Mouse (Mus musculus) limb, embryonic 15.5 days (tissue): Measurements from ENCODE around the gene Oscar. TPM values are rescaled to one million over a fixed set of nuclear protein-coding genes. Genes with fewer than 3 reads are reported as not detected.
A peak's percentile ranks its signal among the peaks of the same experiment; 100 is the strongest.

Experiments used
- ATAC-seq: fragments of 200-750 bp; cut with Nextera tagmentation; 2 replicates; pipeline ENCODE4 v1.8.0; 2017; ENCODE audit warnings: low read depth, moderate TSS enrichment; ENCODE audit not compliant: insufficient number of reproducible peaks, low FRiP score, low TSS enrichment
- H3K27ac ChIP-seq: fragments of 300-500 bp; sonication (generic); 2 replicates; pipeline ENCODE4 v1.5.1; 2015; ENCODE audit warnings: moderate library complexity, mild to moderate bottlenecking, inconsistent platforms
- H3K27me3 ChIP-seq: fragments of 300-500 bp; sonication (generic); 2 replicates; pipeline ENCODE4 v1.6.1; 2015; ENCODE audit warnings: inconsistent platforms
- H3K36me3 ChIP-seq: fragments of 300-500 bp; sonication (generic); 2 replicates; pipeline ENCODE4 v1.6.1; 2015; ENCODE audit warnings: inconsistent platforms
- H3K4me1 ChIP-seq: fragments of 300-500 bp; sonication (generic); 2 replicates; pipeline ENCODE4 v1.6.1; 2015; ENCODE audit warnings: inconsistent platforms
- H3K4me2 ChIP-seq: fragments of 300-500 bp; sonication (generic); 2 replicates; pipeline ENCODE4 v1.6.1; 2015; ENCODE audit warnings: mild to moderate bottlenecking, inconsistent platforms
- H3K4me3 ChIP-seq: fragments of 300-500 bp; sonication (generic); 2 replicates; pipeline ENCODE4 v1.5.1; 2015; ENCODE audit warnings: mild to moderate bottlenecking, inconsistent platforms
- H3K9ac ChIP-seq: fragments of 300-500 bp; sonication (generic); 2 replicates; pipeline ENCODE4 v1.6.1; 2015; ENCODE audit warnings: inconsistent platforms
- H3K9me3 ChIP-seq: fragments of 300-500 bp; sonication (generic); 2 replicates; pipeline ENCODE4 v1.6.1; 2016; ENCODE audit warnings: inconsistent platforms
- WGBS: fragments of 180-500 bp; shearing (Covaris S2); methylation state at CpG from one replicate; pipeline ENCODE4 v1.1.7; 2015; 5-methylcytosine and 5-hydroxymethylcytosine counted together
- polyA plus RNA-seq: library from polyadenylated mRNA; unstranded; fragments of >200 nt; fragmentation: Nextera tagmentation; extraction: Ambion mirVana; gene quantifications from 2 replicates; pipeline ENCODE4 v1.2.1, GENCODE M21; 2015

Gene Oscar
- 0.29 and 0.87 TPM in 2 replicates for polyA plus RNA-seq

- 73% methylated on average over 4 of the region's 4 CpGs for WGBS
- H3K27ac ChIP-seq = no peak within 1 kb of the TSS
- no peaks in the 10 kb centered on the region for H3K9me3 ChIP-seq
- peaks cover 13% of the 10 kb centered on the region; the same call in 1 of the 2 replicates for H3K4me1 ChIP-seq
- H3K4me2 ChIP-seq = no peak within 1 kb of the TSS
- H3K4me3 ChIP-seq = peak within 1 kb of the TSS; percentile 72
- H3K9ac ChIP-seq = no peak within 1 kb of the TSS
- no peaks in the 10 kb centered on the region for H3K27me3 ChIP-seq
- ATAC-seq = no peak
- peaks cover 18% of the 10 kb centered on the region for H3K36me3 ChIP-seq
These were observed at the start of gene Oscar for GRCm38 (mm10) chr7:3616057-3616388. Gene Oscar (minus strand): TSS chr7:3616157.

DNA sequence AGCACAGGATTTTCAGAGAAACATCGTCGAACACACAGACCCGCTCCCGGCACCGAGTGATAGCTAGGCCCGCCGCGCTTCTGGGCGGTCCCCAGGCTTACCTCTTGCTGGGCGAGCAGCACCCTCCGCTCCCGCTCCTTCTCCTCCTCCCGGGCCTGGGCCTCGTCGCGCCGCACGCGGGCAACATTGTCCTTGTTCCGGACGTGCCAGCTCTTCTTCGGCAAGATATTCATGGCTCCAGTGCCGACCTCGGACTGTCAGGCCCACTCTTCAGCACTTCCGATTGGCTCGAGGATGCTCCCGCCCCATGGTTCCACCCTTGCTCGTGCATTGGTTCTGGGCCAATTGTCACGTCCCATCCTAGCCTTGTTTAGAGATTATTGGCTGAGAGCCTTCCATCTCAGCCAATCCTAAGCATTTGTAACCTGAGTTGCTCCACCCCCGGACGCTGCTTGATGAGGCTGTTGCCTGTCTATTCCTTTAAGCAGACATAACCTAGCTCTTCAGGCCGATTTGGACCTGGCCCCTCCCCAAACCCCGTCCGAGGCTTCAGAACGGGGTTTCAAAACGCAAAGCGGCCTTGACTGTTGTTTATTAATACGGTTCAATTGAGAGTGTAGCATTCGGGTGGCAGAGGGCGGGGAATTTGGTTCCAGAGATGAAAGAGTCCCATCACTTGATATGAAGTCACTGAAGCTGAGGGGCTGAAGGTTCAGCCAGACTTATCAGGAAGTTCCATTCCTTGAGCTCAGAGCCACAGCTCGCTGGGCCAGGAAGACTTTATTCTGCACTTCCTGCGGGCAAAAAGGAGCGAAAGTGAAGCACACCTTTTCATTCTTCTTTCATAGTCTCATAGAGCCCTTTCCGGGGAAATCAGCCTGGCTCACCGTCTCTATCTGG lies 49.5 kb upstream of the Oscar start, which contains the start of gene Leng1:
Gene Leng1 (minus strand): TSS at position 626 of the 900 bp plus-strand sequence.
- Histone ChIP-seq H3K9ac (peak within 1 kb of the TSS; percentile 87), H3K4me3 (peak within 1 kb of the TSS; percentile 73), H3K4me1 (peaks cover 28% of the 10 kb centered on the region), H3K4me2 (peak within 1 kb of the TSS; percentile 76), H3K27me3 (no peaks in the 10 kb centered on the region), H3K36me3 (peaks cover 26% of the 10 kb centered on the region), H3K9me3 (no peaks in the 10 kb centered on the region), H3K27ac (peak within 1 kb of the TSS; percentile 94)
- peak; percentile 97 for ATAC-seq
- WGBS = 3% methylated on average over 45 of the region's 45 CpGs

DNA sequence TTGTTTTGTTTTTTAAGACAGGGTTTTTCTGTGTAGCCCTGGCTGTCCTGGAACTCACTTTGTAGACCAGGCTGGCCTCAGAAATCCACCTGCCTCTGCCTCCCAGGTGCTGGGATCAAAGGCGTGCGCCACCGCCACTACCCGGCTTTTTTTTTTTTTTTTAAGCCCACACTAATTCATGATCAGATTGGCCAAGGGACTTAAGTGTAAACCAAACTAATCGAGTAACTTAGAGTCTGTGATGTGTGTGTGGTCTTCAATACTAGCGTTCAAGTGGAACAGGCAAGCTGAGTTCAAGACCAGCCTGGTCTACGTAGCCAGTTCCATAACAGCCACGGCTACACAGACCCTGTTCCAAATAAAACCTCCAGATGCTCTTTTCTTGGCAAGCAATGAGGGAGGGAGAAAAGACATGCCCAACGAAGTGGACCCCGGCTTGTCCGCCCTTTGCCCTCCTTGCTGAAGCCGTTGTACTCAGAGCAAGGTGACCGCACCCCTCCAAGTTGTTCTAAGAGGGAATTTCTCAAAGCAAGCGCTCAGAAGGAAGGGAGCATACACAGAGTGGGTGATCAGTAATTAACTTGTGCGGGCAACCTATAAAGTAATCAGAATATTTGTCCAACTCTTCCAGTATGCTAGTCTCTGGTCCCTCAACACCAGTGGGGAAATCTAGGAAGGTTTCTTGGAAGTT lies 48.7 kb upstream of the Oscar start:
- WGBS = 30% methylated on average over 15 of the region's 15 CpGs
- H3K9me3 ChIP-seq = no peaks in the 10 kb centered on the region

GRCm38 (mm10) chr7:3658578-3658977 lies 42.6 kb upstream of the Oscar start:
- no peak overlapping the region for H3K9ac ChIP-seq
- H3K27me3 ChIP-seq = no peaks in the 10 kb centered on the region
- no peaks in the 10 kb centered on the region for H3K9me3 ChIP-seq
- H3K4me2 ChIP-seq = no peak overlapping the region
- no peak overlapping the region for H3K4me3 ChIP-seq
- peaks cover 95% of the 10 kb centered on the region for H3K36me3 ChIP-seq
- H3K27ac ChIP-seq = no peak overlapping the region
- peaks cover 7% of the 10 kb centered on the region for H3K4me1 ChIP-seq
- ATAC-seq = no peak
- 95% methylated on average over 14 of the region's 14 CpGs for WGBS

More for the DNA sequence above, 48.7 kb upstream of the Oscar start:
- Histone ChIP-seq H3K4me3 (peak overlapping the region; percentile 73), H3K9ac (peak overlapping the region; percentile 87), H3K36me3 (peaks cover 34% of the 10 kb centered on the region), H3K4me1 (peaks cover 28% of the 10 kb centered on the region), H3K27ac (peak overlapping the region; percentile 94), H3K27me3 (no peaks in the 10 kb centered on the region), H3K4me2 (peak overlapping the region; percentile 76)
- no peak for ATAC-seq

DNA sequence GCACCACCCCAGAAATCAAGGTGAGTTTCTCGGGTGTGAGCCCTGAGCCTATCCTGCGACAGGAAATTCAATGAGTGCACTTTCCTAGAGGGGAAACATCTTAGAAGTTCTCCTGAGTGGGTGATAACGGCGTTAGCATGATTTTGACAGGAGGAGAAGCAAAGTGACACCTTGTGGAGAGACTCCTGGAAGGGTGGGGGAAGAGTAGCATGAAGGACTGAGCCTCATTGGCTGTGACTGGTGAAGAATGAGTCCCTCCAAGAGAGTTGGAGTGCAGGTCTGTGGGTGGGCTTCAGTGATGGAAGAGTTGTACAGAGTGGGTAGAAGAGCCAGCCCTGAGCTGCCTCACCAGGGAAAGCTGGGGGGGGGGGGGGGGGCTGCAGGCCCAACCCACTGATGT lies 41.0 kb upstream of the Oscar start:
- Histone ChIP-seq H3K27me3 (no peaks in the 10 kb centered on the region), H3K4me2 (no peak overlapping the region), H3K27ac (no peak overlapping the region), H3K9me3 (no peaks in the 10 kb centered on the region), H3K36me3 (peaks cover 99% of the 10 kb centered on the region), H3K4me3 (no peak overlapping the region), H3K4me1 (no peaks in the 10 kb centered on the region), H3K9ac (no peak overlapping the region)
- ATAC-seq = no peak
- 89% methylated on average over 4 of the region's 4 CpGs for WGBS

DNA sequence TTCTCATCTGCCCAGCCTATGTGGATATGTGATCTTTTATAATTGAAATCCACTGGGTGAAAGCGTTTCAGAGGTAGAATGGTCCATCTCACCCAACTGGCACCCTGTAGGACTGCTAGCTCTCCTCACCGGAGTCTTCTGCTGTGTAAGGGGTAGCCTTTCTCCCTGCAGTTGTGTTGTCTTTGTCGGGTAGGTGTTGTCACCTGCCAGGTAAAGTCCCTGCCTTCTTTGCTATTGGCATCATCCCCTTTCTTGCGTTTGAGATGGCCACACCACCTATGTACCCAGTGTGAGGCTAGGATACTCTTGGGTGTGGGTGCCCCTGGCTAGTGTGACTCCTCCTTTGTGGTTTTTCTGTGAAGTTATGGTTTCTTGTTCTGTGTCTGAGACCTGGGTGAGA lies 30.7 kb upstream of the Oscar start:
- no peaks in the 10 kb centered on the region for H3K27me3 ChIP-seq
- ATAC-seq = no peak
- H3K4me3 ChIP-seq = peak overlapping the region; percentile 94
- H3K27ac ChIP-seq = no peak overlapping the region
- peaks cover 25% of the 10 kb centered on the region for H3K36me3 ChIP-seq
- peaks cover 32% of the 10 kb centered on the region for H3K4me1 ChIP-seq
- H3K9me3 ChIP-seq = no peaks in the 10 kb centered on the region
- H3K9ac ChIP-seq = peak overlapping the region; percentile 100
- peak overlapping the region; percentile 58 for H3K4me2 ChIP-seq
- WGBS = 56% methylated on average over 4 of the region's 4 CpGs

- ATAC-seq = no peak
- H3K36me3 ChIP-seq = peaks cover 25% of the 10 kb centered on the region
- H3K27ac ChIP-seq = peak overlapping the region; percentile 99
- no peaks in the 10 kb centered on the region for H3K9me3 ChIP-seq
- H3K4me1 ChIP-seq = peaks cover 32% of the 10 kb centered on the region
- H3K4me2 ChIP-seq = peak overlapping the region; percentile 58
- H3K9ac ChIP-seq = peak overlapping the region; percentile 100
- WGBS = 13% methylated on average over 9 of the region's 9 CpGs
- no peaks in the 10 kb centered on the region for H3K27me3 ChIP-seq
- H3K4me3 ChIP-seq = peak overlapping the region; percentile 94
These were observed 30.2 kb upstream of the Oscar start for GRCm38 (mm10) chr7:3646188-3646587.

- no peak for ATAC-seq
- Histone ChIP-seq H3K4me2 (peak overlapping the region; percentile 58), H3K4me3 (peak overlapping the region; percentile 94), H3K27me3 (no peaks in the 10 kb centered on the region), H3K27ac (peak overlapping the region; percentile 99), H3K36me3 (peaks cover 25% of the 10 kb centered on the region), H3K9ac (peak overlapping the region; percentile 100), H3K9me3 (no peaks in the 10 kb centered on the region), H3K4me1 (peaks cover 32% of the 10 kb centered on the region)
- 0% methylated on average over 56 of the region's 58 CpGs for WGBS
These were observed 29.6 kb upstream of the Oscar start for GRCm38 (mm10) chr7:3645488-3646025.

DNA sequence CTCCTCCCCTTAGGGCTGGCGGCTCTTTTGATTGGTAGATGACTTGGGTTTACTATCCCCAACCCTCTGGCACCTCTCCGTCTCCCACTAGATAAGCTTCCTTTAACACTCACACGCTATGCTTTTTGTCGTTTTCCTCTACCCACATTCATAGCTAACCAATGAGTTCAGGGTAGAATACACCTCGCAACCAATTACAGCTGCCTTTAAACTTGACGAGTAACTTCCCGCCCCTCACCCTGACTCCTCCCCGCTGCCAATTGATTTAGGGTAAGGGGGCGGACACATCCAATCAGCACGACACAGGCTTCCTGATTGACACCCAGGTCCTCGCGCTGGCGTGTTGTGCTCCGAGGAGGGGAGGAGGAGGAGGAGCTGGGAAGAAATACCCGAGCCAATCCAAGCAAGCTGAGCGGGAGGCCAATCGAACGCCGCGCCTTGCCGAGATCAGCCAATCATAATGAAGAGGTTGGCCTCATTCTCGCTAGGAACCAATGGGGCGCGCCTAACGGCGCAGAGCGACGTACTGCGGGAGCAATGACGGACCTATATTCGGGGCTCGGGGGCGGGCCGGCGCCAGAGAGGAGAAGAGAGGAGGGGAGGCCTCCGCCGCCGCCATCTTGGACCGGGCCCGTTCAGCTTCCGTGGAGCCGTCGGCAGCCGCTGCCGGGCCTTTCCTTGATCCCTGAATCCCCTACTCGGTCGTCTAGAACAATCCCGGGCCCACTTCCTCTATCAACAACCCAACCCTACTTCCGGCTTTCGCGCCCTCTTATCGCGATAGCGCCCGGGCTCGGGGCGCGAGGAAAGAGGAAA lies 28.9 kb upstream of the Oscar start, which contains the start of gene Cnot3:
Gene Cnot3 (plus strand): TSS at position 597 of the 816 bp plus-strand sequence.
- Histone ChIP-seq H3K9ac (peak within 1 kb of the TSS; percentile 100), H3K4me2 (peak within 1 kb of the TSS; percentile 58), H3K9me3 (no peaks in the 10 kb centered on the region), H3K27ac (peak within 1 kb of the TSS; percentile 99), H3K36me3 (peaks cover 25% of the 10 kb centered on the region), H3K27me3 (no peaks in the 10 kb centered on the region), H3K4me3 (peak within 1 kb of the TSS; percentile 94), H3K4me1 (peaks cover 32% of the 10 kb centered on the region)
- WGBS = 1% methylated on average over 57 of the region's 58 CpGs
- ATAC-seq = peak; percentile 99

DNA sequence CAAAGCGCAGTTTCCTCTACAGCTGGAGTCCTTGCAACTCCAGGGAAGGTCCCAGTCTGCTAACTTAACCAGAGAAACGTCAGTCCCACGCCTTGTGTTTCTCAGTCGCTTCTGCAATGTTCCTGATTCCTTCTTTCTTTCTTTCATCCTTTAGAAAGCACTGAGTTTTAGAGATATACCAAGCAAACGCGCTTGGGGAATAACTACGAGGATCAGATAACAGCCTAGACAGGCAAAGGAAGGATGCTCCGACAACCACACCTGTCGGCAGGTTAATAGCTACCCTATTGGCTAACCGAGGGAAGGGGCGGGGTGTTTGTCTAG lies 28.4 kb upstream of the Oscar start:
- Histone ChIP-seq H3K36me3 (peaks cover 26% of the 10 kb centered on the region), H3K9me3 (no peaks in the 10 kb centered on the region), H3K4me2 (peak overlapping the region; percentile 58), H3K27ac (peak overlapping the region; percentile 82), H3K4me3 (peak overlapping the region; percentile 94), H3K4me1 (peaks cover 32% of the 10 kb centered on the region), H3K9ac (no peak overlapping the region), H3K27me3 (no peaks in the 10 kb centered on the region)
- 1% methylated on average over 11 of the region's 11 CpGs for WGBS
- no peak for ATAC-seq

- Histone ChIP-seq H3K27me3 (no peaks in the 10 kb centered on the region), H3K4me2 (peak overlapping the region; percentile 58), H3K4me3 (peak overlapping the region; percentile 94), H3K4me1 (peaks cover 32% of the 10 kb centered on the region), H3K9me3 (no peaks in the 10 kb centered on the region), H3K36me3 (peaks cover 30% of the 10 kb centered on the region), H3K9ac (no peak overlapping the region), H3K27ac (no peak overlapping the region)
- 19% methylated on average over 9 of the region's 9 CpGs for WGBS
- ATAC-seq = no peak
These were observed 27.9 kb upstream of the Oscar start for GRCm38 (mm10) chr7:3643843-3644242.
